Mouse (Mus musculus): ENCODE results near the gene Atp6v0c. TPM values are rescaled to one million over a fixed set of nuclear protein-coding genes. Genes with fewer than 3 reads are reported as not detected.
"Not testable (repeated sequence)": the region's sequence is repeated elsewhere in the genome, so short reads cannot be mapped to it uniquely, and the experiment has no call there.

The Atp6v0c gene
- total RNA-seq, 4 experiments from 2014 or later: 1,111 to 1,205 (median 1,168) TPM

GRCm38 (mm10) chr17:24157526-24157925 lies 12.0 kb downstream of the Atp6v0c start:
- no peak for DNase-seq (ENCODE audit: low spot score in 2 of 2)

- no peak for DNase-seq (ENCODE audit: low spot score in 2 of 2)
Observed at GRCm38 (mm10) chr17:24157121-24157520, 12.4 kb downstream of the Atp6v0c start.

- DNase-seq (ENCODE audit: low spot score in 2 of 2): no peak
Observed at GRCm38 (mm10) chr17:24156394-24156793, 13.1 kb downstream of the Atp6v0c start.

GRCm38 (mm10) chr17:24155742-24156141 lies 13.8 kb downstream of the Atp6v0c start:
- no peak for DNase-seq (ENCODE audit: low spot score in 2 of 2)

GRCm38 (mm10) chr17:24154463-24154862 lies 15.0 kb downstream of the Atp6v0c start:
- DNase-seq (ENCODE audit: low spot score in 2 of 2): no peak

GRCm38 (mm10) chr17:24151890-24152563 lies 17.5 kb downstream of the Atp6v0c start:
- peak; percentile 48 to 71 for DNase-seq (ENCODE audit: low spot score in 2 of 2)

- no peak for DNase-seq (ENCODE audit: low spot score in 2 of 2)
Observed at GRCm38 (mm10) chr17:24151382-24151781, 18.1 kb downstream of the Atp6v0c start.

GRCm38 (mm10) chr17:24150824-24151223 lies 18.7 kb downstream of the Atp6v0c start, which contains the start of gene Pdpk1:
Gene Pdpk1, minus strand, starts transcription at chr17:24150924.
- DNase-seq (ENCODE audit: low spot score in 2 of 2): no peak

GRCm38 (mm10) chr17:24149421-24149820 lies 20.1 kb downstream of the Atp6v0c start:
- DNase-seq (ENCODE audit: low spot score in 2 of 2): no peak

GRCm38 (mm10) chr17:24142897-24143296 lies 26.6 kb downstream of the Atp6v0c start:
- DNase-seq (ENCODE audit: low spot score in 2 of 2): no peak

- DNase-seq (ENCODE audit: low spot score in 2 of 2): peak; percentile 89 to 97
Observed at GRCm38 (mm10) chr17:24141425-24141920, 28.0 kb downstream of the Atp6v0c start.

- DNase-seq (ENCODE audit: low spot score in 2 of 2): no peak
Observed at GRCm38 (mm10) chr17:24140845-24141424, 28.6 kb downstream of the Atp6v0c start.

GRCm38 (mm10) chr17:24139968-24140367 lies 29.5 kb downstream of the Atp6v0c start:
- no peak for DNase-seq (ENCODE audit: low spot score in 2 of 2)

- no peak for DNase-seq (ENCODE audit: low spot score in 2 of 2)
Observed at GRCm38 (mm10) chr17:24139256-24139655, 30.2 kb downstream of the Atp6v0c start.

- no peak for DNase-seq (ENCODE audit: low spot score in 2 of 2)
Observed at GRCm38 (mm10) chr17:24137226-24137880, 32.1 kb downstream of the Atp6v0c start.

GRCm38 (mm10) chr17:24134062-24134461 lies 35.4 kb downstream of the Atp6v0c start:
- no peak for DNase-seq (ENCODE audit: low spot score in 2 of 2)

- not testable (repeated sequence) for DNase-seq (ENCODE audit: low spot score in 2 of 2)
Observed at GRCm38 (mm10) chr17:24132919-24133318, 36.6 kb downstream of the Atp6v0c start.

GRCm38 (mm10) chr17:24131570-24131969 lies 37.9 kb downstream of the Atp6v0c start:
- no peak for DNase-seq (ENCODE audit: low spot score in 2 of 2)

GRCm38 (mm10) chr17:24129246-24129645 lies 40.3 kb downstream of the Atp6v0c start:
- not testable (repeated sequence) for DNase-seq (ENCODE audit: low spot score in 2 of 2)

GRCm38 (mm10) chr17:24127592-24127991 lies 41.9 kb downstream of the Atp6v0c start:
- no peak for DNase-seq (ENCODE audit: low spot score in 2 of 2)

GRCm38 (mm10) chr17:24126801-24127200 lies 42.7 kb downstream of the Atp6v0c start:
- DNase-seq (ENCODE audit: low spot score in 2 of 2): no peak

GRCm38 (mm10) chr17:24119446-24119845 lies 50.1 kb downstream of the Atp6v0c start:
- no peak for DNase-seq (ENCODE audit: low spot score in 2 of 2)

All from left cerebral cortex, adult 8-10 months (tissue).